Mouse (Mus musculus): ENCODE results near the gene Tfb2m. TPM values are rescaled to one million over a fixed set of nuclear protein-coding genes. Genes with fewer than 3 reads are reported as not detected.

The Tfb2m gene
- polyA plus RNA-seq, 1 experiment from 2014 or later: 37.9 TPM

DNA sequence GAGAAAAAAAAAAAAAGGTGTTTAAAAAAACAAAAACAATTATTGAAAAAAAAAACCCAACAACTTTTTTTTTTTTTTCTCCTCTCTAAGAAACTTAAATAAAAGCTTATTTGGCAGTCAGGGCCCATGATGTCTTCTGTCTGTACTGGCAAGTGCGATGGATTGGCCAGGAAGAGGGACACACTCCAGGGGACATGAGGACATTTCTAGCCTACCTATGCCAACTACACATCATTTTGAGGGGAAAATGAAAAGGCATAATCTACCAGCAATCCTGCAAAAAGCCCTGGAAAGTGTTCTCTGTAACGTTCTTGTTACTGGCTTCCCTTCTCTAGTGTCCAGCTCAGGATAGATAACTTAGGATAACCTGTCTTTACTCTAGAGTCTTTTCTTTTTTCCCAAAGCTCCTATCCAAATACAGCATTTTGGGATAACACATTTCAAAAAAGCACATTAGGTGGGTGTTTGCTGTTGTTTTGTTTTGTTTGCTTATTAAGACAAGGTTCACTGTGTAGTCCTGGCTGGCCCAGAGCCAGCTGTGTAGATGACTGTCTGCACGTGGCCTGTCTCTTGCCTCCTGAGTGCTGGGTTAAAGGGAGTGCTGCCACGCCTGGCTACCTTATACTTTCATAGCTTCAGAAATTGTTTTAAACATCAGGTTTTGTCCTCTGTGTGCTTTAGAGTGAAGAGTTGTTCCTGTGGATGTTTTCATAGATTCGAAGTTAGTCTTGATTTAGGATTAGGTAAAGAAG is 7.3 kb upstream of the Tfb2m start:
- no peaks in the 10 kb centered on the region for H3K9me3 ChIP-seq
- no peak overlapping the region for H3K27ac ChIP-seq (replicated peaks)
- WGBS: 66% methylated on average over 5 of the region's 5 CpGs
- no peak overlapping the region for H3K4me3 ChIP-seq
- no peak overlapping the region for H3K4me2 ChIP-seq (replicated peaks)
- H3K9ac ChIP-seq (replicated peaks): no peak overlapping the region
- no peaks in the 10 kb centered on the region for H3K27me3 ChIP-seq
- H3K36me3 ChIP-seq: no peaks in the 10 kb centered on the region
- H3K4me1 ChIP-seq: peaks cover 8% of the 10 kb centered on the region
- no peak for ATAC-seq (replicated peaks)

DNA sequence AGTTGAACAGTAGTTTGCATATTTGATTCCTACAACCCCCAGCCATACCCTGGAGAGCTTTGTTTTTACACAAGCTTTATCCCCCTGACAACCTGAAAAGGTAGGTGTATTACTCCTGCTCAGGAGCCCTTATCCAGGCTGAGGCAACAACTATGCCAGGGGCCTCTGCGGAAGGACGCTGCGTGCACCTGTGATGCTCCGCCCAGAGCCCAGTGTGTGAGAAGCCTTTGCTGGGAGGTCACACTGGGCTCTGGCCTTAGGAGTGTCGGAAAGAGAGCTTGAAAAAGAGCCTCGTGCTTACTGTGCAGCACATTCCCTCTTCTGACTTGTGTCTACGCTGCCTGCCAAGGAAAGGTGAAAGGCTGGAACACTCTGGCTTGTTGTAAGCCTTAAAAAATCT is 6.7 kb upstream of the Tfb2m start:
- no peaks in the 10 kb centered on the region for H3K9me3 ChIP-seq
- H3K36me3 ChIP-seq: no peaks in the 10 kb centered on the region
- H3K9ac ChIP-seq (replicated peaks): no peak overlapping the region
- no peak overlapping the region for H3K4me2 ChIP-seq (replicated peaks)
- H3K27me3 ChIP-seq: no peaks in the 10 kb centered on the region
- H3K4me1 ChIP-seq: peaks cover 14% of the 10 kb centered on the region
- no peak for ATAC-seq (replicated peaks)
- H3K27ac ChIP-seq (replicated peaks): no peak overlapping the region
- no peak overlapping the region for H3K4me3 ChIP-seq
- 39% methylated on average over 7 of the region's 7 CpGs for WGBS

DNA sequence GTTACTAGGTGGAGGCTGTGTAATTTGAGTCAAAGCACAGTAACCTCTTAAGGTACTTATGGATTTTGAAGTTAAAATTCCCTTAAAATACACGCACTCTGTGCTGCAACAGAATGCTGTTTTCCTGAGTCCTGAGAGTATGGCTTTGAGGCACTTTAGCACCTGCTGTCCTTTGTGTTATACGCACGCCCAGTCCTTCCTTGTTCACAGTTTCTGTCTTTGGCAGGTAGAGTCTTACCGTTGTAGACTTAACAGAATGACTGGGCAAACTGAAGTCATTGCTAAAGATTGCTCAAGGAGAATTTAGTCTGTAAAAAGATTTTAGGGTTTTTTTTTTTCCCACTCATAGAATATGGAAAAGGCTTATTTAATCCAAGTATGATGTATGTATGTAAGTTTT is 5.9 kb upstream of the Tfb2m start:
- Histone ChIP-seq H3K4me3 (no peak overlapping the region), H3K36me3 (no peaks in the 10 kb centered on the region), H3K9me3 (no peaks in the 10 kb centered on the region), H3K27ac (replicated peaks) (no peak overlapping the region), H3K27me3 (no peaks in the 10 kb centered on the region), H3K4me1 (peaks cover 22% of the 10 kb centered on the region), H3K4me2 (replicated peaks) (no peak overlapping the region), H3K9ac (replicated peaks) (no peak overlapping the region)
- 89% methylated on average over 4 of the region's 4 CpGs for WGBS
- no peak for ATAC-seq (replicated peaks)

DNA sequence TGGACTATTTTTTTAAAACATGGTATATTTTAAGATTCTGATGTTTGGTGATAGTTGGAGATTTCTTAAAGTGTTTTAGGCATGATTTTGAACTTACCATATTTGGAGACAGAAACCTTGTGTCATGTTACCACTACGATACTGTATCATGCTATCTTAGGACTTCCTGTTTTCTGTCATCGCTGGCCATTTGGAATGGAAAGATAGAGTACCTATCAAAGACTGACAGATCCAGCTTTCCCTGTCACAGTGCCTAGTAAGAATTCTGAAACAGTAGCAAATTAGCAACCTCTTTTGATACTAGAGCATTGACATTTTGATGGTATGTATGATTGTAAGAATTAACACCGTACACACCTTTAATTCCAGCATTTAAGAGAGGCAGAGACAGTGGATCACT is 5.3 kb upstream of the Tfb2m start:
- 98% methylated on average over 3 of the region's 3 CpGs for WGBS
- no peak for ATAC-seq (replicated peaks)
- H3K9me3 ChIP-seq: no peaks in the 10 kb centered on the region

DNA sequence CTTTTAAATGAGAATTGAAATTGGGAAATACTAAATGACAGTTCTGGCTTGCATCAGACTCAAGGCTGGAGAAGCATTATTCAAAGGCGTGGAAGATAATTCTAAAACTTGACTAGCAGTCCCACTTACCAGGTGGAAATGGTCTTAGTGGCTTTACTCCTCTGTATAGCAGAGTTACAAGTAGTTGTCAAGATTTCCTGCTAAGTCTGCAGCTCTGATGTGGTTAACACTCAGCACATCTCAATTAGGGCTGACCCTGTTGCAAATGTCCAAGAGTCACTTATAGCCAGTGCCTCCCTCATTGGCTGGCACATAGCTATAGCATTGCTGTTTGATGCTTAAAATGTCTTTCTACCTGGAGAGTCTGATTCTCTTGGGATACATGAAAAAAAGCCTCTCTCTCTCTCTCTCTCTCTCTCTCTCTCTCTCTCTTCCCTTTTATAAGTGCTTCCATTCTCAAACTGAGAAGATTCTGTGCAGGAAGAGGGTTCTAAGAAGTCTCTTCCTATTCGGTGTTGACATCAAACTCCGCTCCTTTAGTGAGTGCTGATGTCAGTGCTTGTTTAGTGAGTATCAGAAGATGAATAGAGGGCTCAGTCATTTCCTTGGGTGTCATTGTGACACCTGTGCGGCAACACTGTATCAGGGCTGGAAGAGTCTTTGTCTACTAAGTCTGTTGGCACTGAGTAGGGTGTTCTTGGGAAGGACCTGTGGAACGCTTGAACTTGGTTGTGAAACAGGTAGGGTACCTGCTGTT is 3.1 kb upstream of the Tfb2m start:
- no peak for ATAC-seq (replicated peaks)
- H3K4me2 ChIP-seq (replicated peaks): no peak overlapping the region
- no peak overlapping the region for H3K4me3 ChIP-seq
- no peaks in the 10 kb centered on the region for H3K9me3 ChIP-seq
- no peaks in the 10 kb centered on the region for H3K27me3 ChIP-seq
- no peak overlapping the region for H3K9ac ChIP-seq (replicated peaks)
- 93% methylated on average over 5 of the region's 5 CpGs for whole genome bisulfite sequencing
- H3K36me3 ChIP-seq: no peaks in the 10 kb centered on the region
- H3K4me1 ChIP-seq: peaks cover 36% of the 10 kb centered on the region
- no peak overlapping the region for H3K27ac ChIP-seq (replicated peaks)

More for the DNA sequence above, 5.3 kb upstream of the Tfb2m start:
- Histone ChIP-seq H3K4me2 (replicated peaks) (no peak overlapping the region), H3K27me3 (no peaks in the 10 kb centered on the region), H3K9ac (replicated peaks) (no peak overlapping the region), H3K27ac (replicated peaks) (no peak overlapping the region), H3K4me3 (no peak overlapping the region), H3K36me3 (no peaks in the 10 kb centered on the region), H3K4me1 (peaks cover 22% of the 10 kb centered on the region)

DNA sequence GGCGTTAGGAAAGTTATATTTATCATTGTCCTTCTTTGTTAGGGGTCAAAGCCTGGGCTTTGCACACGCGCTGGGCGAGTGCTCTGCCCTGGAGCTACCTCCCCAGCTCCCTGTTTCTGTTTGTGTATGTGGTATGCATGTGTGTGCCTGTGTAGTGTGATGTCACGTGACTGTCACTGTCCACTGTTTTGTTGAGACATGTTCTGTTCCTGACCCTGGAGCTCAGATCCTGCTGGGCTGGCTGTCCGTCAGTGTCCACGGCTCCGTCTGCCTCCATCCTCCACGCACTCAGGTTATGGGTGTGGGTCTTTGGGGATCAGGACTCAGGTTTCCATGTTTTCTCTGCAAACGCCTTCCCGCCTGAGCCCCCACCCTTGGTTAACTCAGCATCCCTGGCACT is 2.2 kb upstream of the Tfb2m start:
- ATAC-seq (replicated peaks): no peak
- H3K4me1 ChIP-seq: peaks cover 37% of the 10 kb centered on the region
- H3K9ac ChIP-seq (replicated peaks): no peak overlapping the region
- H3K27ac ChIP-seq (replicated peaks): no peak overlapping the region
- H3K4me2 ChIP-seq (replicated peaks): peak overlapping the region; percentile 50; the same call in 1 of the 2 replicates
- H3K27me3 ChIP-seq: no peaks in the 10 kb centered on the region
- no peaks in the 10 kb centered on the region for H3K9me3 ChIP-seq
- H3K4me3 ChIP-seq: no peak overlapping the region
- WGBS: 82% methylated on average over 11 of the region's 11 CpGs
- no peaks in the 10 kb centered on the region for H3K36me3 ChIP-seq

DNA sequence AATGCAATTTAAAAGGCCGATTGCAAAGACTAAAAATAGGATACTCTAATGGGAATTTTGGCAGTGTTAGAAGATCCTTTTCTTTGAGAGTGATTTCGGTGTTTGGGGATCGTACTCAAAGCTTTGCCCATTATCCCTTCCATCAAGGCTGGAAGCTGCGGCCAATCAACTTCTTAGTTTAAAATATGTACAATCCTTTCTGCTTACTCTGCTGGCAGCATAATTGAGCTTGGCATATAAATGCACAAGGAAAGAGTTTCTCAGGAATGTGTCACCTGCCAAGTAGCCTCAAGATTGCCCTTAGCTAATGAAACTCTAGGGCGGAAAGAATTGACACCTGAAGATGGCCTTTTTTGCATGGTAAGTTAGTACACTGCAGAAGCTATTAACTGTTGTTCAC is 1.1 kb upstream of the Tfb2m start:
- WGBS: 7% methylated on average over 5 of the region's 5 CpGs
- peak overlapping the region; percentile 50 for H3K4me2 ChIP-seq (replicated peaks)
- peak overlapping the region; percentile 99 for H3K27ac ChIP-seq (replicated peaks)
- no peaks in the 10 kb centered on the region for H3K27me3 ChIP-seq
- peak overlapping the region; percentile 96 for H3K4me3 ChIP-seq
- H3K4me1 ChIP-seq: peaks cover 37% of the 10 kb centered on the region
- H3K9me3 ChIP-seq: no peaks in the 10 kb centered on the region
- peak overlapping the region; percentile 88 for H3K9ac ChIP-seq (replicated peaks)
- no peak for ATAC-seq (replicated peaks)
- no peaks in the 10 kb centered on the region for H3K36me3 ChIP-seq

DNA sequence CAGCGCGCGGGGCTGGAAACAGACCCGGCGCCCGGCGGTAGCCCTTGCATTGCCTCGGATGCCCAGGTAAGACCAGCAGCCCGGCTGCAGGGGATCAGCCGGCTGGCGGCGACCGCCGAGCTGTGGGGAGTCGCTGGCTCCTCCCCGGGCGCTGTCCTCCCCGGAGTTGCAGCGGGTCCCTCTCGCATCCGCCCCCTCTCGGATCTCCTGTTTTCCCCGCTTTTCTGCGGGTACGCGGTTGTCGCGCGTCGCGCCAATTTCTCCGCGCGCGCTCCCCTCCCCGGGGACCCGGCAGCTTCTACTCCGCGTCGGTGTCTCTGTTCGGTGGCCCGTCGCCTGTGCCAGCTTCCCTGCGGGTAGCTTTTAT is 467 bp upstream of the Tfb2m start:
- peak overlapping the region; percentile 50 for H3K4me2 ChIP-seq (replicated peaks)
- peak; percentile 88 for ATAC-seq (replicated peaks)
- WGBS: 0% methylated on average over 44 of the region's 44 CpGs
- peaks cover 37% of the 10 kb centered on the region for H3K4me1 ChIP-seq
- peak overlapping the region; percentile 96 for H3K4me3 ChIP-seq
- peak overlapping the region; percentile 88 for H3K9ac ChIP-seq (replicated peaks)
- no peaks in the 10 kb centered on the region for H3K36me3 ChIP-seq
- no peaks in the 10 kb centered on the region for H3K27me3 ChIP-seq
- H3K27ac ChIP-seq (replicated peaks): peak overlapping the region; percentile 99
- no peaks in the 10 kb centered on the region for H3K9me3 ChIP-seq

DNA sequence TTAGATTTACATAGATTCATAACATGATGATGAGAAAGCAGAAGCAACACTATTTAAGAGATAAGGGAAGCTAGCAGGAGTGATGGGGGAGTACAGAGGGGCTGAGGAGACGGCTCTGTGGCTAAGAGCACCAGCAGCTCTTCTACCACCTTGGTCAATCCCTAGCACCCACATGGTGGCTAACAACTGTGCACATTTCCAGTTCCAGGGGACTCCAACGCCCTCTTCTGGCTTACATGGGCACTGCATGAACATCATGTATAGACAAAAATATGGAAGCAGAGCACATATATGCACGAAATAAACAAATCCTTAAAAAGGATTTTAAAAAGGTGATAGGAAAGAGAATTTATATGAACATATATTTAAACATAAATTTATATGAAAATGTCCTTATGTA is 4.6 kb downstream of the Tfb2m start:
- Histone ChIP-seq H3K4me2 (replicated peaks) (no peak overlapping the region), H3K4me3 (no peak overlapping the region), H3K36me3 (peaks cover 12% of the 10 kb centered on the region), H3K4me1 (peaks cover 15% of the 10 kb centered on the region), H3K27ac (replicated peaks) (no peak overlapping the region), H3K9ac (replicated peaks) (no peak overlapping the region), H3K27me3 (no peaks in the 10 kb centered on the region), H3K9me3 (no peaks in the 10 kb centered on the region)
- WGBS: 61% methylated on average over 3 of the region's 3 CpGs
- ATAC-seq (replicated peaks): no peak

DNA sequence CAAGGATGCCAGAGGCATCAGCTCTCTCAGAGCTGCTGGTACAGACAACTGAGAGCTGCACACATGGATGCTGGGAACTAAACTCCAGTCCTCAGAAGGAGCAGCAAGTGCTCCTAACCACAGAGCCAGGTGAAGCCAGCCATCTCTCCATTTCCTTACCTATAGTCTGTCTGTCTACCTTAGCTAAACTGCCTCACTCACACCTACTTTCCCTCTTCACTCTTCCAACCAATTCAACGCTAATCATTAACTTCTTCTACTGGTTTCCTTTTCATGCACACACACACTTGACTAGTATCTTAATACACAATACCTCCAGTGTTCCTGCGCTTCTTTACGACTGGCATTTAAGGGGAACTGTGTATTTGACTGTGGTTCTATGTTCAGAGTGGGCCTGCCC is 6.2 kb downstream of the Tfb2m start:
- ATAC-seq (replicated peaks): no peak
- H3K36me3 ChIP-seq: peaks cover 12% of the 10 kb centered on the region
- WGBS: 93% methylated on average over 3 of the region's 3 CpGs

DNA sequence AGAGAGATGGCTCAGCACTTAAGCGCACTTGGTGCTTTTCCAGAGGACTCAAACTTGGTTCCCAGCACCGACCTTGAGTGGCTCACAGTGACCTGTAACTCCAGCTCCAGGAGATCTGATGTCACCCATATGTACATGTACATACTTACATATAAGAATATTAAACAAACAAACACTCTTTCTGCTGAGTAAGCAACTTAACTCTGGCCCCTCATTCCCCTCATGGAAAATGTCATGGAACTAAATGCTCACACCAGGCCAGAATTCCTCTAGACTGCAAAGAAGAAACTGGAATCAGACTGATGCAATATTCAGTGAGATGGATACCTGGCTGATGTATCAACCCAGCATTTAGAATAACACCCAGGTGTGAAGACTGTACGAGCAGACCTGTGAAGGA is 7.0 kb downstream of the Tfb2m start:
- Histone ChIP-seq H3K9me3 (no peaks in the 10 kb centered on the region), H3K4me1 (no peaks in the 10 kb centered on the region), H3K36me3 (peaks cover 16% of the 10 kb centered on the region), H3K4me3 (no peak overlapping the region), H3K27ac (replicated peaks) (no peak overlapping the region), H3K27me3 (no peaks in the 10 kb centered on the region), H3K9ac (replicated peaks) (no peak overlapping the region), H3K4me2 (replicated peaks) (no peak overlapping the region)
- WGBS: 93% methylated on average over 3 of the region's 3 CpGs
- no peak for ATAC-seq (replicated peaks)

More for the DNA sequence above, 6.2 kb downstream of the Tfb2m start:
- H3K4me1 ChIP-seq: peaks cover 8% of the 10 kb centered on the region
- H3K9me3 ChIP-seq: no peaks in the 10 kb centered on the region
- no peaks in the 10 kb centered on the region for H3K27me3 ChIP-seq
- no peak overlapping the region for H3K4me2 ChIP-seq (replicated peaks)
- no peak overlapping the region for H3K9ac ChIP-seq (replicated peaks)
- H3K4me3 ChIP-seq: no peak overlapping the region
- no peak overlapping the region for H3K27ac ChIP-seq (replicated peaks)

DNA sequence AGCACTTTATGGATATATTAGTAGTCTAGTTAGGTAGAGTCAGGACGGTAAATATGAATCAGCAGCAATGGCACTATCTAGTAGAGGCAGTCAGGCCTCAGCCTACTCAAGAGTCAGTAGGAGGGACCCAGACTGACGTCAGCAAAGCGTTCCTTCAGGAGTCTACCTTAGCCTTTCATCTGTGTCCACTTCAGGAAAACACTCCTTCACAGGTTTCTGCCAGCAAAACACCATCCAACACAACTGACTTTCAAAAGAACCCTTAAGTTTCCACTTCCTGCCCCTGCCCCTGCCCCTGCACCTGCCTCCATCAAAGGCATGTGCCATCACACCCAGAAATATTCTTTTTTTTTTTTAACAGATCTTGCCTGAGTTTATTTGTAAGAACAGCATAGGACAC is 26.2 kb downstream of the Tfb2m start:
- H3K36me3 ChIP-seq: no peaks in the 10 kb centered on the region
- WGBS: 83% methylated on average over 3 of the region's 3 CpGs
- ATAC-seq (replicated peaks): no peak
- peaks cover 9% of the 10 kb centered on the region; the same call in 1 of the 2 replicates for H3K4me1 ChIP-seq
- no peak overlapping the region for H3K4me2 ChIP-seq (replicated peaks)
- no peak overlapping the region for H3K27ac ChIP-seq (replicated peaks)
- no peaks in the 10 kb centered on the region for H3K27me3 ChIP-seq
- H3K4me3 ChIP-seq: no peak overlapping the region
- H3K9me3 ChIP-seq: no peaks in the 10 kb centered on the region
- no peak overlapping the region for H3K9ac ChIP-seq (replicated peaks)

Data from forebrain, embryonic 15.5 days (tissue).